Mouse (Mus musculus): ENCODE data around the gene Irf1. TPM values are rescaled to one million over a fixed set of nuclear protein-coding genes. Genes with fewer than 3 reads are reported as not detected.
A peak's percentile ranks its signal among the peaks of the same experiment; 100 is the strongest.

Irf1 gene
- polyA plus RNA-seq, 1 experiment from 2014 or later: 35.5 TPM

- peak; percentile 62 for DNase-seq (ENCODE audit: low spot score)
- 39% methylated on average over 25 of the region's 25 CpGs for WGBS
- Histone ChIP-seq H3K9me3 (ENCODE audit: control insufficient read depth, low read length) (no peaks in the 10 kb centered on the region), H3K27me3 (replicated peaks; ENCODE audit: control insufficient read depth, insufficient read depth, low read length) (no peaks in the 10 kb centered on the region), H3K36me3 (ENCODE audit: control insufficient read depth, insufficient read depth, low read length) (no peaks in the 10 kb centered on the region), H3K4me1 (replicated peaks; ENCODE audit: control insufficient read depth, insufficient read depth, low read length) (peaks cover 39% of the 10 kb centered on the region), H3K27ac (ENCODE audit: low read depth) (peak overlapping the region; percentile 79), H3K9ac (ENCODE audit: low read length) (no peak overlapping the region), H3K4me3 (ENCODE audit: low read depth, low read length) (no peak overlapping the region), H3K4me2 (ENCODE audit: low read length) (peak overlapping the region; percentile 22; the same call in 1 of the 2 replicates)
- peak; percentile 19; the same call in 1 of the 2 replicates for ATAC-seq (replicated peaks; ENCODE audit: low FRiP score, low TSS enrichment, low read depth)
Measured at GRCm38 (mm10) chr11:53794671-53795557, 25.1 kb downstream of the Irf1 start.

- Histone ChIP-seq H3K4me3 (ENCODE audit: low read depth, low read length) (no peak overlapping the region), H3K4me2 (ENCODE audit: low read length) (no peak overlapping the region), H3K27ac (ENCODE audit: low read depth) (peak overlapping the region; percentile 79; the same call in 1 of the 2 replicates), H3K27me3 (replicated peaks; ENCODE audit: control insufficient read depth, insufficient read depth, low read length) (no peaks in the 10 kb centered on the region), H3K4me1 (replicated peaks; ENCODE audit: control insufficient read depth, insufficient read depth, low read length) (peaks cover 39% of the 10 kb centered on the region), H3K9ac (ENCODE audit: low read length) (no peak overlapping the region), H3K9me3 (ENCODE audit: control insufficient read depth, low read length) (no peaks in the 10 kb centered on the region), H3K36me3 (ENCODE audit: control insufficient read depth, insufficient read depth, low read length) (no peaks in the 10 kb centered on the region)
- 64% methylated on average over 8 of the region's 8 CpGs for WGBS
- DNase-seq (ENCODE audit: low spot score) (no peak), ATAC-seq (replicated peaks; ENCODE audit: low FRiP score, low TSS enrichment, low read depth) (no peak)
Measured at GRCm38 (mm10) chr11:53795813-53796212, 26.0 kb downstream of the Irf1 start.

- H3K27ac ChIP-seq (ENCODE audit: low read depth): peak overlapping the region; percentile 79
- peaks cover 39% of the 10 kb centered on the region for H3K4me1 ChIP-seq (replicated peaks; ENCODE audit: control insufficient read depth, insufficient read depth, low read length)
- no peak overlapping the region for H3K4me3 ChIP-seq (ENCODE audit: low read depth, low read length)
- H3K9ac ChIP-seq (ENCODE audit: low read length): no peak overlapping the region
- 0 out of 2 replicates have a peak, but pooled peaks have one; percentile 17 for ATAC-seq (replicated peaks; ENCODE audit: low FRiP score, low TSS enrichment, low read depth)
- WGBS: 40% methylated on average over 12 of the region's 12 CpGs
- no peaks in the 10 kb centered on the region for H3K9me3 ChIP-seq (ENCODE audit: control insufficient read depth, low read length)
- no peaks in the 10 kb centered on the region for H3K36me3 ChIP-seq (ENCODE audit: control insufficient read depth, insufficient read depth, low read length)
- H3K27me3 ChIP-seq (replicated peaks; ENCODE audit: control insufficient read depth, insufficient read depth, low read length): no peaks in the 10 kb centered on the region
- DNase-seq (ENCODE audit: low spot score): peak; percentile 58
- no peak overlapping the region for H3K4me2 ChIP-seq (ENCODE audit: low read length)
Measured at GRCm38 (mm10) chr11:53796409-53797151, 26.8 kb downstream of the Irf1 start.

GRCm38 (mm10) chr11:53797386-53797920 lies 27.6 kb downstream of the Irf1 start:
- no peaks in the 10 kb centered on the region for H3K36me3 ChIP-seq (ENCODE audit: control insufficient read depth, insufficient read depth, low read length)
- no peaks in the 10 kb centered on the region for H3K9me3 ChIP-seq (ENCODE audit: control insufficient read depth, low read length)
- no peak overlapping the region for H3K4me2 ChIP-seq (ENCODE audit: low read length)
- ATAC-seq (replicated peaks; ENCODE audit: low FRiP score, low TSS enrichment, low read depth): peak; percentile 82
- DNase-seq (ENCODE audit: low spot score): no peak
- 55% methylated on average over 6 of the region's 6 CpGs for WGBS
- H3K9ac ChIP-seq (ENCODE audit: low read length): no peak overlapping the region
- peaks cover 39% of the 10 kb centered on the region for H3K4me1 ChIP-seq (replicated peaks; ENCODE audit: control insufficient read depth, insufficient read depth, low read length)
- H3K27me3 ChIP-seq (replicated peaks; ENCODE audit: control insufficient read depth, insufficient read depth, low read length): no peaks in the 10 kb centered on the region
- peak overlapping the region; percentile 79; the same call in 1 of the 2 replicates for H3K27ac ChIP-seq (ENCODE audit: low read depth)
- H3K4me3 ChIP-seq (ENCODE audit: low read depth, low read length): no peak overlapping the region

DNA sequence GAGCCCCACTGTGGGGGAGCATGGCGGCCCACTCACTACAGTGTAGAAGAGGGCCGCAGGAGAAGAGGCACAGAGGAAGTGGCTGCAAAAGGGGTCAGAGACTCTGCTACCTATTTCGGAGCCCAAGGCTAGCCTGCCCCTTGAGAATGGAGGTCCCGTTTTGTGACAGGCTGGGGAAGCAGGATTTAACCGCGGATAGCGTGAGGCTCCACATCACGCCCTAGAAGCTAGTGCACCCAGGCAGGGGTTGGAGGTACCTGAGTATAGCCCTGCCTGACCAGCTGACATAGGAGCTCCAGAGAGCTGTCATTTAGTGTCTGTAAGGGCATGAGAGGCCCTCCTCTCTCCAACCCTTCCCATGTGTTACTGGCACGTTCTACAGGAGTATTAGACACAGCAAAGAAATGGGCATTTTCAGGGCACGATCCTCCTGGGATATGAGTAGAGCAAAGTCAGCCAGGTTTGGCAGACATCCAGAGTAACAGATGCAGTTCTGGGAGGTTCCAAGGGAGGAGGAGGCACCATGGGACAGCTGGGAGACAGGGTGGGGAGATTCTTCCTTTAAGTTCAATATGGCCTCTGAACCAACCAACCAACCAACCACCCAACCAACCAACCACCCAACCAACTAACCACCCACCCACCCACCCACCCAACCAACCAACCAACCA lies 28.4 kb downstream of the Irf1 start:
- no peaks in the 10 kb centered on the region for H3K9me3 ChIP-seq (ENCODE audit: control insufficient read depth, low read length)
- no peaks in the 10 kb centered on the region for H3K36me3 ChIP-seq (ENCODE audit: control insufficient read depth, insufficient read depth, low read length)
- WGBS: 86% methylated on average over 10 of the region's 10 CpGs
- DNase-seq (ENCODE audit: low spot score) (no peak), ATAC-seq (replicated peaks; ENCODE audit: low FRiP score, low TSS enrichment, low read depth) (no peak)
- H3K27ac ChIP-seq (ENCODE audit: low read depth): no peak overlapping the region
- H3K4me2 ChIP-seq (ENCODE audit: low read length): no peak overlapping the region
- no peaks in the 10 kb centered on the region for H3K27me3 ChIP-seq (replicated peaks; ENCODE audit: control insufficient read depth, insufficient read depth, low read length)
- H3K4me1 ChIP-seq (replicated peaks; ENCODE audit: control insufficient read depth, insufficient read depth, low read length): peaks cover 39% of the 10 kb centered on the region
- no peak overlapping the region for H3K4me3 ChIP-seq (ENCODE audit: low read depth, low read length)
- H3K9ac ChIP-seq (ENCODE audit: low read length): no peak overlapping the region

DNA sequence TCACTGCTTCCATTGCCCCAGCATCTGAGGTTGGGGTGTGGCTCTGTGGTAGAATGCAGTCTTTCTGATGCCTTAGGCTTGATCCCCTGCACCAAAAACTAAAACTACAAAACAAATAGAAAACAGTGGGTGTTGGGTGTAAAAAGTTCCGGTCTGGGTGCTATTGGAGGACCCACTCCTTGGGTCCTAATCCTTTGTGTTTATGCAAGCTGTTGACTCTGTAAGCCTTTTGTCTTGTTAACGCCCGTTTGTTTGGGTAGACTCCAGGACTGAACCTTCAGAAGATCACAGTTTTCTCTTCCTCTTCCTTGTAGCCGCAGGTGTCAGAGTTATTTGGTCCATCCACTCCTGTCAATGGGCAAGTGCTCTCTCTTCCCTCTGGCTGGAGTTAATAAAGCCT lies 30.2 kb downstream of the Irf1 start:
- Histone ChIP-seq H3K36me3 (ENCODE audit: control insufficient read depth, insufficient read depth, low read length) (no peaks in the 10 kb centered on the region), H3K4me2 (ENCODE audit: low read length) (no peak overlapping the region), H3K4me1 (replicated peaks; ENCODE audit: control insufficient read depth, insufficient read depth, low read length) (peaks cover 25% of the 10 kb centered on the region), H3K27me3 (replicated peaks; ENCODE audit: control insufficient read depth, insufficient read depth, low read length) (no peaks in the 10 kb centered on the region), H3K9me3 (ENCODE audit: control insufficient read depth, low read length) (no peaks in the 10 kb centered on the region), H3K9ac (ENCODE audit: low read length) (no peak overlapping the region), H3K4me3 (ENCODE audit: low read depth, low read length) (no peak overlapping the region), H3K27ac (ENCODE audit: low read depth) (no peak overlapping the region)
- 63% methylated on average over 4 of the region's 4 CpGs for WGBS
- no peak for DNase-seq (ENCODE audit: low spot score)
- ATAC-seq (replicated peaks; ENCODE audit: low FRiP score, low TSS enrichment, low read depth): no peak

- Histone ChIP-seq H3K27ac (ENCODE audit: low read depth) (no peak overlapping the region), H3K9me3 (ENCODE audit: control insufficient read depth, low read length) (no peaks in the 10 kb centered on the region), H3K27me3 (replicated peaks; ENCODE audit: control insufficient read depth, insufficient read depth, low read length) (no peaks in the 10 kb centered on the region), H3K9ac (ENCODE audit: low read length) (no peak overlapping the region), H3K4me3 (ENCODE audit: low read depth, low read length) (no peak overlapping the region), H3K4me2 (ENCODE audit: low read length) (no peak overlapping the region), H3K4me1 (replicated peaks; ENCODE audit: control insufficient read depth, insufficient read depth, low read length) (peaks cover 15% of the 10 kb centered on the region), H3K36me3 (ENCODE audit: control insufficient read depth, insufficient read depth, low read length) (no peaks in the 10 kb centered on the region)
- 82% methylated on average over 5 of the region's 5 CpGs for WGBS
- DNase-seq (ENCODE audit: low spot score): no peak
- ATAC-seq (replicated peaks; ENCODE audit: low FRiP score, low TSS enrichment, low read depth): no peak
Measured at GRCm38 (mm10) chr11:53800975-53801374, 31.2 kb downstream of the Irf1 start.

DNA sequence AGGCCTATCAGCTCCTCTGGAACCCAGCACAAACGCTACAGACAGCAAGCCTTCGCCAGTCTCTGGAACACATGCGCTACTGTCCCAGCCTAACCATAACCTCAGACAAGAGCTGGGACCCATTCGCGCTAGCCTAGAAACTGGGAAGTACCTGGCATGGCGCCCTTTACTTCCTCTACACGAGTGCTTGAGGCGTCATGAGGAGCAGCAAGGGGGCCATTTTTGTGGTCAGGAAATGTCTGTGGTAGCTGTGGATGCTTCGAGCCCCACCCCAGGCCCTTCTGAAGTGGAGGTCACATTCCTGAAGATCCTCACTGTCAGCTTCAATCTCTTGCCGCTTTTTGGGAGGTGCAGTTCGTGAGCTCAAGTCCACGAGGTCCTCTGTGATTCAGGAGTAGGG lies 33.3 kb downstream of the Irf1 start:
- no peak for DNase-seq (ENCODE audit: low spot score)
- H3K4me2 ChIP-seq (ENCODE audit: low read length): no peak overlapping the region
- 76% methylated on average over 12 of the region's 12 CpGs for WGBS

More for the DNA sequence above, 33.3 kb downstream of the Irf1 start:
- Histone ChIP-seq H3K4me3 (ENCODE audit: low read depth, low read length) (no peak overlapping the region), H3K27ac (ENCODE audit: low read depth) (no peak overlapping the region), H3K27me3 (replicated peaks; ENCODE audit: control insufficient read depth, insufficient read depth, low read length) (no peaks in the 10 kb centered on the region), H3K9ac (ENCODE audit: low read length) (no peak overlapping the region), H3K4me1 (replicated peaks; ENCODE audit: control insufficient read depth, insufficient read depth, low read length) (no peaks in the 10 kb centered on the region), H3K9me3 (ENCODE audit: control insufficient read depth, low read length) (no peaks in the 10 kb centered on the region), H3K36me3 (ENCODE audit: control insufficient read depth, insufficient read depth, low read length) (no peaks in the 10 kb centered on the region)
- ATAC-seq (replicated peaks; ENCODE audit: low FRiP score, low TSS enrichment, low read depth): no peak
